Mouse (Mus musculus) limb, embryonic 11.5 days (tissue): ENCODE results near the gene Cdk19. TPM values are rescaled to one million over a fixed set of nuclear protein-coding genes. Genes with fewer than 3 reads are reported as not detected.

ENCODE experiments used
- ATAC-seq: fragments of 200-750 bp; cut with Nextera tagmentation; 2 replicates; pipeline ENCODE4 v1.8.0; 2017; ENCODE audit warnings: low read depth; ENCODE audit not compliant: insufficient number of reproducible peaks, low FRiP score, low TSS enrichment
- DNase-seq: peaks from one replicate; pipeline ENCODE4 v3.0.0-alpha.2; 2015; ENCODE audit warnings: low spot score
- H3K27ac ChIP-seq: fragments of 300-500 bp; sonication (generic); replicated peaks from 2 replicates; pipeline ENCODE4 v1.5.1; 2014; ENCODE audit warnings: low read depth, mild to moderate bottlenecking, low read length
- H3K27me3 ChIP-seq: fragments of 300-500 bp; sonication (generic); 2 replicates; pipeline ENCODE4 v1.6.1; 2014; ENCODE audit warnings: mild to moderate bottlenecking, low read length, mixed read lengths; ENCODE audit not compliant: control insufficient read depth, insufficient read depth
- H3K36me3 ChIP-seq: fragments of 300-500 bp; sonication (generic); 2 replicates; pipeline ENCODE4 v1.6.1; 2014; ENCODE audit warnings: mild to moderate bottlenecking, low read length, moderate library complexity, mixed read lengths; ENCODE audit not compliant: control insufficient read depth, insufficient read depth
- H3K4me1 ChIP-seq: fragments of 300-500 bp; sonication (generic); 2 replicates; pipeline ENCODE4 v1.6.1; 2014; ENCODE audit warnings: low read length, mixed read lengths; ENCODE audit not compliant: control insufficient read depth, insufficient read depth
- H3K4me2 ChIP-seq: fragments of 300-500 bp; sonication (generic); 2 replicates; pipeline ENCODE4 v1.6.1; 2014; ENCODE audit warnings: low read depth, mild to moderate bottlenecking, moderate library complexity; ENCODE audit not compliant: severe bottlenecking
- H3K4me3 ChIP-seq: fragments of 300-500 bp; sonication (generic); 2 replicates; pipeline ENCODE4 v1.5.1; 2014; ENCODE audit warnings: low read depth, low read length
- H3K9ac ChIP-seq: fragments of 300-500 bp; sonication (generic); 2 replicates; pipeline ENCODE4 v1.6.1; 2014; ENCODE audit warnings: mild to moderate bottlenecking, low read length
- H3K9me3 ChIP-seq: fragments of 300-500 bp; sonication (generic); 2 replicates; pipeline ENCODE4 v1.6.1; 2016; ENCODE audit warnings: low read length; ENCODE audit not compliant: control insufficient read depth
- WGBS: fragments of 180-500 bp; shearing (Covaris S2); extraction: QIAGEN DNeasy Blood & Tissue Kit; methylation state at CpG from one replicate; pipeline ENCODE4 v1.1.7; 2014; 5-methylcytosine and 5-hydroxymethylcytosine counted together
- polyA plus RNA-seq: library from polyadenylated mRNA; unstranded; fragments of >200 nt; fragmentation: Nextera tagmentation; extraction: Ambion mirVana; gene quantifications from 2 replicates; pipeline ENCODE4 v1.2.1, GENCODE M21; 2014

The Cdk19 gene
- polyA plus RNA-seq, 1 experiment from 2014 or later = 11.4 TPM

GRCm38 (mm10) chr10:40309884-40310635 is 29.3 kb upstream of the Cdk19 start:
- H3K4me3 ChIP-seq = no peak overlapping the region
- no peak overlapping the region for H3K9ac ChIP-seq
- no peaks in the 10 kb centered on the region for H3K36me3 ChIP-seq
- ATAC-seq (no peak), DNase-seq (no peak)
- peaks cover 3% of the 10 kb centered on the region; the same call in 1 of the 2 replicates for H3K9me3 ChIP-seq
- H3K27me3 ChIP-seq = no peaks in the 10 kb centered on the region
- no peaks in the 10 kb centered on the region for H3K4me1 ChIP-seq
- H3K27ac ChIP-seq = no peak overlapping the region
- H3K4me2 ChIP-seq = no peak overlapping the region
- 51% methylated on average over 6 of the region's 6 CpGs for WGBS

DNA sequence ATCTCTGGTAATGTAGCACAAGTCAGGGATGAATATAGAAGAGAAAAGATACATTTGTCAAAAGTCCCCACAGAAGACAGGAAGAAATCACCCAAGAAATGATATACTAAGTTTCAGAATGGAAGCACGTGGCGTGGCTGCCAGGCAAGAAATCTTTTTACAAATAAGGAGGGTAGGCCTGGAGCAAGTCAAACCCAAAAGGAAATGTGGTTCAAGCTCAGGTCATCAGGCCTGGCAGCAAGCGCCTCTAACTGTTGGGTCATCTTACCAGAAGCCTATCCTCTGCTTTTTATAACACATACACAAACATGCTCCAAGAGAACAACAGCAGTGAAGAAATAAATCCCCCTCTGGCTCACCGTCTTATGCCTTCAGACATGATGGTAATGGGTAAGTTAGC is 26.6 kb upstream of the Cdk19 start:
- no peak for DNase-seq
- H3K4me3 ChIP-seq = no peak overlapping the region

DNA sequence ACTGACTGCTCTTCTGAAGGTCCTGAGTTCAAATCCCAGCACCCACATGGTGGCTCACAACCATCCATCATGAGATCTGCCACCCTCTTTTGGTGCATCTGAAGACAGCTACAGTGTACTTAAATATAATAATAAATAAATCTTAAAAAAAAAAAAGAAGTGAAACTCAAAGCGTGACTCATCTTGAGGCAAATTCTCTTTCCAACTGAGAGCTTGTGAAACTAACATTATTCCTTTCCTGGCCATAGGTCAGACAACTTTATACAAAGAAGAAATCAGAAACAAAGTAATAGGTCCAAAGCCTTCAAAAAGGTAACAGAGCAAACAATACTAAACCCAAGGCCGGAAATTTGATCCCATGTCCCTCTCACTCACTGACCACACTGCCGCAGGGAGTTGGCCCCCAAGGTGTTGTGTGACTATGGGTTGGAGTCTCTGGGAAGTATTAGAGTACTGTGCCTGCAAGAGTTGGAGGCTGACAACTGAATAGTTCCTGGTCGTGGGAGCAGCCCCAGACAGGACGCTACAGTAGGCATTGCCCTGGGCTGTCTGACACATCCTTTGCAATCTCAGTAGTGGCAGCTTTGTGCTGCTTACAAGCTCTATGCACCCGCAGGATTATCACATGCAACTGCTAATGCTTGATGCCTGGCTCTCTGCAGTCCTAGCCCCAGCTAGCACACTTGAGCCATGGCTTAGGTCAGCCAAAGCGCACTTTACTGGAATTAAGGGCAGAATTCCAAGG is 22.4 kb upstream of the Cdk19 start:
- H3K27me3 ChIP-seq = no peaks in the 10 kb centered on the region
- DNase-seq (no peak), ATAC-seq (no peak)
- no peaks in the 10 kb centered on the region for H3K4me1 ChIP-seq
- no peak overlapping the region for H3K4me3 ChIP-seq
- no peak overlapping the region for H3K9ac ChIP-seq
- no peak overlapping the region for H3K27ac ChIP-seq
- WGBS = 47% methylated on average over 7 of the region's 7 CpGs
- H3K4me2 ChIP-seq = no peak overlapping the region
- H3K9me3 ChIP-seq = no peaks in the 10 kb centered on the region
- no peaks in the 10 kb centered on the region for H3K36me3 ChIP-seq

More for the DNA sequence above, 26.6 kb upstream of the Cdk19 start:
- H3K27ac ChIP-seq = no peak overlapping the region
- WGBS = 69% methylated on average over 4 of the region's 4 CpGs
- no peak overlapping the region for H3K9ac ChIP-seq
- H3K4me2 ChIP-seq = no peak overlapping the region
- no peak for ATAC-seq
- H3K27me3 ChIP-seq = no peaks in the 10 kb centered on the region
- no peaks in the 10 kb centered on the region for H3K4me1 ChIP-seq
- no peaks in the 10 kb centered on the region for H3K9me3 ChIP-seq
- H3K36me3 ChIP-seq = no peaks in the 10 kb centered on the region

GRCm38 (mm10) chr10:40320306-40320705 is 19.1 kb upstream of the Cdk19 start:
- no peak overlapping the region for H3K9ac ChIP-seq
- H3K36me3 ChIP-seq = no peaks in the 10 kb centered on the region
- no peak overlapping the region for H3K27ac ChIP-seq
- H3K4me2 ChIP-seq = no peak overlapping the region
- H3K9me3 ChIP-seq = no peaks in the 10 kb centered on the region
- H3K4me1 ChIP-seq = no peaks in the 10 kb centered on the region
- H3K4me3 ChIP-seq = no peak overlapping the region
- 91% methylated on average over 10 of the region's 10 CpGs for WGBS
- ATAC-seq (no peak), DNase-seq (no peak)
- no peaks in the 10 kb centered on the region for H3K27me3 ChIP-seq

GRCm38 (mm10) chr10:40328004-40328551 is 11.3 kb upstream of the Cdk19 start:
- 79% methylated on average over 9 of the region's 9 CpGs for WGBS
- no peak overlapping the region for H3K27ac ChIP-seq

GRCm38 (mm10) chr10:40330262-40330661 is 9.1 kb upstream of the Cdk19 start:
- H3K27me3 ChIP-seq = no peaks in the 10 kb centered on the region
- H3K4me1 ChIP-seq = no peaks in the 10 kb centered on the region
- 80% methylated on average over 1 of the region's 1 CpGs for WGBS
- H3K27ac ChIP-seq = no peak overlapping the region
- H3K4me3 ChIP-seq = no peak overlapping the region
- no peak overlapping the region for H3K9ac ChIP-seq
- H3K36me3 ChIP-seq = no peaks in the 10 kb centered on the region
- ATAC-seq = no peak
- no peak overlapping the region for H3K4me2 ChIP-seq
- no peak for DNase-seq
- H3K9me3 ChIP-seq = no peaks in the 10 kb centered on the region

More at GRCm38 (mm10) chr10:40328004-40328551, 11.3 kb upstream of the Cdk19 start:
- Histone ChIP-seq H3K9me3 (no peaks in the 10 kb centered on the region), H3K4me1 (no peaks in the 10 kb centered on the region), H3K27me3 (no peaks in the 10 kb centered on the region), H3K9ac (no peak overlapping the region), H3K4me2 (no peak overlapping the region), H3K4me3 (no peak overlapping the region), H3K36me3 (no peaks in the 10 kb centered on the region)
- ATAC-seq (no peak), DNase-seq (no peak)

DNA sequence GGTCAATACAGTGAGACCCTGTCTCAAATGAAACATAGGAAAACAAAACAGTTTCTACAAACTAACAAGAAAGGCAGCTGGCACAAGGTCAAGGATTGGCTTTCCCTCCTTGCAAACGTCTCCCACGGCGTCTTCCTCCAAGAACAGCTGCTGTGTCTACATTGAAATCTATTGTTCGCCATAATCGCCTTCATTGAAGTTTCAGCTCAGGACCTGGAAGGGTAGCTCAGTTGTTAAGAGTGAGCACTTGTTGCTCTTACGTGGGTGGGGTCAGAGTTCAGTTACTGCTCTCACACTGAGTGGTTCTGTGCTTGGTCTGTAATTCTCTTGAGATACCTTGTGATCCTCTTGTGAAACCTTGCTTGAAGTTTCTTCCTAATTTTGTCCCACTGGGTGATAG is 6.5 kb upstream of the Cdk19 start:
- no peak overlapping the region for H3K4me2 ChIP-seq
- H3K9ac ChIP-seq = no peak overlapping the region
- no peak for ATAC-seq
- H3K27ac ChIP-seq = no peak overlapping the region
- no peak for DNase-seq
- H3K4me3 ChIP-seq = no peak overlapping the region
- no peaks in the 10 kb centered on the region for H3K9me3 ChIP-seq
- no peaks in the 10 kb centered on the region for H3K27me3 ChIP-seq
- H3K4me1 ChIP-seq = no peaks in the 10 kb centered on the region
- WGBS = 87% methylated on average over 6 of the region's 6 CpGs
- no peaks in the 10 kb centered on the region for H3K36me3 ChIP-seq

DNA sequence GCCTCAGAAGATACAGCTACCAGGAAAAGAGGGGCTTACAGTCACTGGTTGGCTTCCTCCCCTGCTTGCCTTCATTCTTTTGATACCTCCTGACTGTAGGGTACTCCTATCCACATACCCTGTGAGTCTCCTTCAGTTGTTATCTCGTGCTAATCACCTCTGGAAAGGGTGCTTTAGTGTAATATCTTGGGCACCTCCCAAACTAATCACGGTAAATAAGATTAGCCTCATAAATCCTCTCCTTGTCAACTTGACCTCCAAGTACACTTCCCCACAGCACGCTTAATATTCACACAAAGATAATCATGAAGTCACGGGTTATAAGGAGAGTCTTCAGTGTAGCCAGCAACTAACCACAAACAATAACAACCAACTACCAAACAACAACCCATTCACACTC is 2.7 kb downstream of the Cdk19 start:
- no peaks in the 10 kb centered on the region for H3K27me3 ChIP-seq
- no peak for ATAC-seq
- no peaks in the 10 kb centered on the region for H3K4me1 ChIP-seq
- H3K27ac ChIP-seq = no peak overlapping the region
- H3K4me3 ChIP-seq = no peak overlapping the region
- H3K9ac ChIP-seq = no peak overlapping the region
- no peaks in the 10 kb centered on the region for H3K9me3 ChIP-seq
- DNase-seq = no peak
- H3K4me2 ChIP-seq = no peak overlapping the region
- no peaks in the 10 kb centered on the region for H3K36me3 ChIP-seq
- 83% methylated on average over 4 of the region's 4 CpGs for WGBS
